Mouse (Mus musculus) stomach, embryonic 16.5 days (tissue): ENCODE measurements around the gene Anxa11. TPM values are rescaled to one million over a fixed set of nuclear protein-coding genes. Genes with fewer than 3 reads are reported as not detected.
A peak's percentile ranks its signal among the peaks of the same experiment; 100 is the strongest.

Source experiments
- ATAC-seq: fragments of 200-750 bp; cut with Nextera tagmentation; 2 replicates; pipeline ENCODE4 v1.8.0; 2017; ENCODE audit warnings: moderate number of reproducible peaks, moderate TSS enrichment; ENCODE audit not compliant: insufficient read depth, low FRiP score
- H3K27ac ChIP-seq: fragments of 300-500 bp; sonication (generic); 2 replicates; pipeline ENCODE4 v1.5.1; 2014; ENCODE audit warnings: low read length
- H3K27me3 ChIP-seq: fragments of 300-500 bp; sonication (generic); 2 replicates; pipeline ENCODE4 v1.6.1; 2014; ENCODE audit warnings: low read length, control low read depth, mixed read lengths; ENCODE audit not compliant: control insufficient read depth, insufficient read depth
- H3K36me3 ChIP-seq: fragments of 300-500 bp; sonication (generic); 2 replicates; pipeline ENCODE4 v1.6.1; 2014; ENCODE audit warnings: low read length; ENCODE audit not compliant: control insufficient read depth, insufficient read depth
- H3K4me1 ChIP-seq: fragments of 300-500 bp; sonication (generic); 2 replicates; pipeline ENCODE4 v1.6.1; 2014; ENCODE audit warnings: low read length, control low read depth, mixed read lengths; ENCODE audit not compliant: control insufficient read depth, insufficient read depth
- H3K4me2 ChIP-seq: fragments of 300-500 bp; sonication (generic); 2 replicates; pipeline ENCODE4 v1.6.1; 2014; ENCODE audit warnings: low read depth, low read length, mixed read lengths
- H3K4me3 ChIP-seq: fragments of 300-500 bp; sonication (generic); replicated peaks from 2 replicates; pipeline ENCODE4 v1.5.1; 2014; ENCODE audit warnings: mild to moderate bottlenecking, low read length
- H3K9ac ChIP-seq: fragments of 300-500 bp; sonication (generic); 2 replicates; pipeline ENCODE4 v1.6.1; 2014; ENCODE audit warnings: low read length
- H3K9me3 ChIP-seq: fragments of 300-500 bp; sonication (generic); replicated peaks from 2 replicates; pipeline ENCODE4 v1.6.1; 2016; ENCODE audit warnings: low read length, control low read depth; ENCODE audit not compliant: control insufficient read depth
- WGBS: fragments of 180-500 bp; shearing (Covaris S2); extraction: QIAGEN DNeasy Blood & Tissue Kit; methylation state at CpG from one replicate; pipeline ENCODE4 v1.1.7; 2014; 5-methylcytosine and 5-hydroxymethylcytosine counted together
- polyA plus RNA-seq: library from polyadenylated mRNA; unstranded; fragments of >200 nt; fragmentation: Nextera tagmentation; extraction: Ambion mirVana; gene quantifications from 2 replicates; pipeline ENCODE4 v1.2.1, GENCODE M21; 2015

Gene Anxa11
- polyA plus RNA-seq, 1 experiment from 2014 or later: 52.1 TPM

DNA sequence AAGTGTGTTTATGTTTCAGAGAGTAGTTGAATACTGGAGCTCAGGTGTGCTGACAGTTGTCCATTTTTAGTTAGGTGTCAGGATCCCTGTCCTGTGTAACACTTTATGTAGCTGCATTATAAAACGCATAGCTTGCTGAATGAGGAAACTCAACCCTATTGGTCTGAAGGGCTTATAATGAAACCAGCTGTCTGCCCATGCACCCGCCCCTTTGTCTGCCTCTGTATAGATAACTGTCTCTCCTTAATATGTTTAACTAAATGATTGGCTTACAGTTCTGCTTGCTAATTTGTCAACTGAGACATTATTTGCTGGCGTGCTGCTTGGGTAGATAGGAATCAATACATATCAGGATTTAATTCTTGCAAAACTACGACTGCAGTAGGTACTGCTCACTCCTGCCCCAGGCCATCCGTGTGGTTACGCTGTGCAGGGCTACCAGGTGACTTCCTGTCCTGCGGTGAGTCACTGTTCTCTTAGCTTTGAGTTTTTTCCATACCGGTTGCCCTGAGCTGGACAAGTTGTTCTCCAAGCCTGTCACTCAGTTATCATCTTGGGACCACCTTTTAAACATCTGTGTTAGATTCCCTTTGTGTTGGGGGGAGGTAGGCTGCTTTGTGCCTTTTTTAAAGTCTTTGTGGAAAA, 13.4 kb downstream of the Anxa11 start:
- Histone ChIP-seq H3K27ac (peak overlapping the region; percentile 66), H3K9ac (no peak overlapping the region), H3K4me1 (peaks cover 16% of the 10 kb centered on the region), H3K4me3 (no peak overlapping the region), H3K4me2 (peak overlapping the region; percentile 12; the same call in 1 of the 2 replicates), H3K27me3 (no peaks in the 10 kb centered on the region), H3K9me3 (no peaks in the 10 kb centered on the region), H3K36me3 (no peaks in the 10 kb centered on the region)
- ATAC-seq: peak; percentile 27; the same call in 1 of the 2 replicates
- 33% methylated on average over 8 of the region's 8 CpGs for WGBS

DNA sequence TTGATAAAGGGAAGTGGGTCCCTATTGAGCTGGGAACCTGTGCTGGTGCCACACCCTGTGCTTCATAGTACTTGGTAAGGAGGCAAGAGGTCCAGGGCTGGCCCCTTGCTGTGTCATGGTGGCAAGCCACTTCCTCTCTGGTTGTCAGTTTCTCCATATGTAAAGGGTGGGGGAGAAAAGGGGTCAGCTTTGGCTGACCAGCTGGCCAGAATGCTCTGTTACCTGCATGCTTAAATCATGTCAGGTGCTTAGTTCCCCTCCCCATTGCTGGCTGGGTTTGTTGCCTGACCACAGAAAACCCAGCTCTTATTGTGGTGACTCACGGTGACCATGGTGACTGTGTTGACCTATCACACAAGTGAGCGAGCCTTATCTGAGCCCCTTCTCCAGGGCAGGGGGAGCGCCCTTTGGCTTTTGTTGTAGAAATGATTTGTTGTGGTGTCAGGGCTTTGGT, 15.2 kb downstream of the Anxa11 start:
- H3K9me3 ChIP-seq: no peaks in the 10 kb centered on the region
- H3K4me1 ChIP-seq: peaks cover 9% of the 10 kb centered on the region
- ATAC-seq: peak; percentile 74; the same call in 1 of the 2 replicates
- H3K27me3 ChIP-seq: no peaks in the 10 kb centered on the region
- H3K27ac ChIP-seq: peak overlapping the region; percentile 80; the same call in 1 of the 2 replicates
- H3K36me3 ChIP-seq: no peaks in the 10 kb centered on the region
- no peak overlapping the region for H3K4me3 ChIP-seq
- 0 out of 2 replicates have a peak overlapping the region, but pooled peaks have one; percentile 0 for H3K4me2 ChIP-seq
- no peak overlapping the region for H3K9ac ChIP-seq
- 50% methylated on average over 3 of the region's 3 CpGs for WGBS

DNA sequence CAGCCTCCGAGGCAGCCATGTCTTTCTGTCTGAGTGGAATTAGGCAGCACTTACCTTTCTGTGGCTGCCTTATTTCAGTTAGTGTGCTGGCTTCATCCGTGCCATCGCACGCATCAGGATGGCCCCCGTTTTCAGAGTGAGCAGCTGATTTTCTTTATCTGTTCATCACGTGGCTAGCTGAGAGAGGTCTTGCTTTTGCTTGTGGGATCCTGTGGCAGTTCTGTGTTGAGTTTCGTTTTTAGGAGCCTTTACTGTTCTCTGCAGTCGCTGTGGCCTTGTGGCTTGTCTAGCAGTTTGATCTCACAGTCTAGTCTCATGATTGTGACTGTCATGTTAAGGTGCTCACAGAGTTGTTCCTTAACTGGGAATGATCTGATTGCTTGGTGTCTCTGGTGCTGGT, 16.0 kb downstream of the Anxa11 start:
- WGBS: 63% methylated on average over 8 of the region's 8 CpGs
- Histone ChIP-seq H3K27me3 (no peaks in the 10 kb centered on the region), H3K4me2 (no peak overlapping the region), H3K9ac (no peak overlapping the region), H3K9me3 (no peaks in the 10 kb centered on the region), H3K27ac (peak overlapping the region; percentile 80), H3K4me3 (no peak overlapping the region), H3K36me3 (no peaks in the 10 kb centered on the region), H3K4me1 (peaks cover 7% of the 10 kb centered on the region; the same call in 1 of the 2 replicates)
- ATAC-seq: no peak

DNA sequence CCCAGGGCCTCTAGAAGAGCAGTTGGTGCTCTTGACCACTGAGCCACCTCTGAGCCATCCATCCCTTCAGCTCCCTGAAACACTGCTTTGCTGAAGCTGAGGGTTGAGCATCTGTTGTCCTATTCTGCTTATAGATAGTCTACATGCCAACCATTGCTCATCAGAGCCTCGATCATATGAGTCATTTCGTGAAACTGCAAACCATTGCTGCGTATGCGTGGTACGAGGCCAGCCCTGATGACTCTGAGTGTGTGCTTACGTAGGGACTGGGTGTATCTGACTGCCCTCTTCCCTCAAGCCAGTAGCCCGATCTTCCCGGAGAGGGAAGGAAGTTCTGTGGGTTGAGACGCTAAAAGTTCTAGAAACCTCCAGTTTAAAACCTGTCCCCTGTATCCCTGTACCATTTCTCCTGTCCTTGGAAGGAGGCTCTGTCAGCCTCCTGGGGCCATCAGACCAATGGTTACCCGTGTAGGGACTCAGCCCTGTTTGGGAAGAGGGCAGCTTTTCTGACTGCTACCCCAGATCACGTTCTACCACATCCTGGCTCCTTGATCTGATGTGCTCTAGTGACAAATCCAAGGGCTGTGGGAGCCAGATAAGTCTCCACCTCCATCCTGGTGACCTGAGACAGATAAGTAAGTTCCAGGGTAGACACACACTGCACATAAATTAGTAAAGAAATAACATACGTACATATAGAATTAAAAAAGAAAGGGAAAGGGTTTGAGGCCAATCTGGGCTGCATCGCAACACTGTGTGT, 20.0 kb downstream of the Anxa11 start:
- H3K9me3 ChIP-seq: no peaks in the 10 kb centered on the region
- no peak overlapping the region for H3K27ac ChIP-seq
- peaks cover 4% of the 10 kb centered on the region; the same call in 1 of the 2 replicates for H3K4me1 ChIP-seq
- no peak overlapping the region for H3K4me2 ChIP-seq
- no peak for ATAC-seq
- no peak overlapping the region; the same call in 1 of the 2 replicates for H3K9ac ChIP-seq
- H3K4me3 ChIP-seq: no peak overlapping the region
- no peaks in the 10 kb centered on the region for H3K27me3 ChIP-seq
- 86% methylated on average over 13 of the region's 13 CpGs for WGBS
- H3K36me3 ChIP-seq: no peaks in the 10 kb centered on the region

DNA sequence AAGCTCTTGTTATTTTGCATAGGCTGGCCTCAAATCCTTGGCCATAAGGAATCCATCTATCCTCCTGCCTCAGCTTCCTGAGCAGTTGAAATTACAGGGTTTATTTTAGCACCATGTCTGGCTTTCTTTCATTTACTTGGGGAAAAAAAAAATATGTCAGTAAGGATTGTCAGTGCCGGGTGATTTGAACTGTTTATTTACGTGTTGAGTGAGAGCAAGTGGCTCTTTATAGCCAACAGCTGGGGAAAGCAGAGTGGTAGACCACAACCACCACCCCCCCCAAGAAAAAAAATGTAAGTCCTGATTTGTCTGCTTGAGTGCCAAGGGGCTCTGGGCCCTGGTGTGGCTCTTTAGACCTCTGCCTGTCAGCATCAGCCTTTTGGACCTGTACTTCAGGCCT, 21.8 kb downstream of the Anxa11 start:
- peaks cover 4% of the 10 kb centered on the region; the same call in 1 of the 2 replicates for H3K4me1 ChIP-seq
- WGBS: 60% methylated on average over 2 of the region's 2 CpGs
- no peaks in the 10 kb centered on the region for H3K27me3 ChIP-seq
- no peaks in the 10 kb centered on the region for H3K36me3 ChIP-seq
- no peak overlapping the region for H3K4me2 ChIP-seq
- no peak overlapping the region for H3K27ac ChIP-seq
- no peak overlapping the region for H3K4me3 ChIP-seq
- H3K9ac ChIP-seq: no peak overlapping the region
- no peak for ATAC-seq
- no peaks in the 10 kb centered on the region for H3K9me3 ChIP-seq

DNA sequence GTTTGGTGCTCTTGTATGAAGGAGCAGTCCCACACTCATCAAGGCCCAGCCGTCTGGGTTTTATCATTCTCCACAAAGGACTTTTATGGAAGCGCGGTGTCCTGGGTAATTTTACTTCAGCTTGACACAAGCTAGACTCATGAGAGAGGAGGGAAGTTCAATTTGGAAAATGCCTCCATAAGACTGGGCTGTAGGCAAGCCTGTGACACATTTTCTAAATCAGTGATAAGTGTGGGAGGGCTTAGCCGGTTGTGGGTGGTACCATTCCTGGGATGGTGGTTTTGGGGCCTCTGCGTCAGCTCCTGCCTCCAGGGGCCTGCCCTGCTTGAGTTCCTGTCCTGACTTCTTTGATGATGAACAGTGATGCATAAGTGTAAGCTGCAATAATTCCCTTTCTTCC, 23.3 kb downstream of the Anxa11 start:
- WGBS: 65% methylated on average over 5 of the region's 5 CpGs
- no peak overlapping the region for H3K4me3 ChIP-seq

DNA sequence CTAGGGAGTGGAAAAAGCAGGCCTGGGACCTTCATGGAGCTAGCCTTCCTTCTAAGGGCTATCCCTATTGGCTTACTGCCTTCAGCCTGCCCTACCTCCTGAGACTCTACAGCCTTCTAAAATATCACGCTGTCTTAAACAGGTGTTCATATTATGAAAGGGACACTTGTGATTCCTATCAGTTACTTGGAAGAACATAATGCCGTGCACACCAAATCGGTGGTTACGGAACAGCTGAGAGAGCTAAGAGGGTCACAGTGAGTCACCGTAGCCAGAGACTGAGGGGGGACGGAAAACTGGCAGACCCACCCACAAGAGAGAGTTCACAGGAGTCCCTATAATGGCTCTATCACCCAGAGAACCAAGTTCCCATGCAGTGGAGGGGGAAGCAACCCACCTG, 24.4 kb downstream of the Anxa11 start:
- no peak for ATAC-seq
- Histone ChIP-seq H3K4me1 (peaks cover 4% of the 10 kb centered on the region; the same call in 1 of the 2 replicates), H3K36me3 (no peaks in the 10 kb centered on the region), H3K27ac (no peak overlapping the region), H3K4me3 (no peak overlapping the region), H3K27me3 (no peaks in the 10 kb centered on the region), H3K4me2 (no peak overlapping the region), H3K9ac (no peak overlapping the region), H3K9me3 (no peaks in the 10 kb centered on the region)
- WGBS: 81% methylated on average over 6 of the region's 6 CpGs

More for the DNA sequence above, 23.3 kb downstream of the Anxa11 start:
- Histone ChIP-seq H3K27me3 (no peaks in the 10 kb centered on the region), H3K27ac (no peak overlapping the region), H3K9me3 (no peaks in the 10 kb centered on the region), H3K36me3 (no peaks in the 10 kb centered on the region), H3K4me2 (no peak overlapping the region), H3K4me1 (peaks cover 4% of the 10 kb centered on the region; the same call in 1 of the 2 replicates), H3K9ac (no peak overlapping the region)
- no peak for ATAC-seq

DNA sequence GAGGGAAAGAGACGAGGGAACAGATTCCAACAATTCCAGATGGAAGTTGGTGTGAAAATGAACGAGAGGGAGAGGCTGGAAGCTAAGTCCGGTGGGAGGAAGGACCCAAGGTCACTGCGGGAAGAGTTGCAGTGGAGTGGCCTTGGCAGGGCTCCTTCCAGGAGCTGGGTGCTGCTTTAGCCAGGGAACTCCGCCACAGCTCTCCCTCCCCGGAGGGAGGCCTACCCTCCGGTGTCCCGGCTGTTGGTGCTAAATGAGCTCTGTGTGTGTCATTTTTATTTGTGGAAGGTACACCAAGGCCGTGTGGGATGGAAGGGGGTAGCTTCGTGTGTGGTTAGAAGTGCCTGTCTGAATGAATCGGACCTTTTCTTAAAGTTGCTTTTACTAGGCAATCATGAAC, 24.9 kb downstream of the Anxa11 start:
- H3K27me3 ChIP-seq: no peaks in the 10 kb centered on the region
- no peaks in the 10 kb centered on the region for H3K36me3 ChIP-seq
- H3K4me1 ChIP-seq: peaks cover 4% of the 10 kb centered on the region; the same call in 1 of the 2 replicates
- no peak overlapping the region for H3K4me2 ChIP-seq
- H3K27ac ChIP-seq: no peak overlapping the region; the same call in 1 of the 2 replicates
- no peak overlapping the region for H3K9ac ChIP-seq
- WGBS: 65% methylated on average over 11 of the region's 11 CpGs
- no peaks in the 10 kb centered on the region for H3K9me3 ChIP-seq
- ATAC-seq: no peak
- no peak overlapping the region for H3K4me3 ChIP-seq

DNA sequence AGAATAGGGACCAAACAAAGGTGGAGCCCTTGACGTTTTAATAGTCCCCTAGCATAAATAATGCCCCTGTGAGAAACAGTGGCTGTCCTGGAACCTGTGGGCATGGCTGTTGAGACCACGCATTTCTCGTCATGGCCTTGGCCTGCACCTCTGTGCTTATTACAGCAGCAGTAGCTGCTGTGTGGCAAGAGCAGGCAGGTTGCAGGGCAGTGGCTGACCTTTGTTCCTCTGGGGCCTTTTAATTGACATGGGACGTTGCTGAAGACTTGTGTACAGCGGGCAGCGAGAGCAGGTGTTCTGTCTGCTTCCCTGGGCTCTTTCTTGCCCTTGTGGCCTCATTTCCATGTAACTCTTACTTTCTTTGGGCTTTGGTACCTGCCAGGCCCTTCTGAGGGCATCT, 25.9 kb downstream of the Anxa11 start:
- no peak overlapping the region for H3K9ac ChIP-seq
- H3K4me2 ChIP-seq: no peak overlapping the region
- H3K27me3 ChIP-seq: no peaks in the 10 kb centered on the region
- ATAC-seq: no peak
- no peaks in the 10 kb centered on the region for H3K36me3 ChIP-seq
- H3K27ac ChIP-seq: no peak overlapping the region
- H3K9me3 ChIP-seq: no peaks in the 10 kb centered on the region
- WGBS: 51% methylated on average over 6 of the region's 6 CpGs
- H3K4me3 ChIP-seq: no peak overlapping the region
- peaks cover 14% of the 10 kb centered on the region for H3K4me1 ChIP-seq
